Mouse (Mus musculus): ENCODE measurements around the gene Kcng3. TPM values are rescaled to one million over a fixed set of nuclear protein-coding genes. Genes with fewer than 3 reads are reported as not detected.

Gene Kcng3
- polyA plus RNA-seq, 1 experiment from 2014 or later, result not detected

DNA sequence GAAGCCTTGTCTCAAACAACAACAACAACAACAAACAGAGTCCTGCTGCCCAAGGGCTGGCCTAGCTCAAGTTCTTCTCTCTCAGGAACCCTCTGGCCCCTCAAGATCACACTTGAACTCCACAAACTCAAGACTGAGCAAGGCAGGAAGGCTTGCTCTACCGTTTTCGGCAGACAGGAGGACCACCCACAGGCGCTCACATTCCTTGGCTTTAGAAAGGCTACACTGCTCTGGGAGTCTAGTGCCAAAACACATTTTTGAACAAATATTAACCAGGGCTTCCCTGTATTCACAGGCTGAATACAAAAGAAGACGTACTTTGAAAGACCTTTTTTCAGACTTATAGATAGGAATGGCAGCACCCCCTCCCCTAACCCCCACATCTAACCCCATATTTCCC lies 59.3 kb downstream of the Kcng3 start:
- 55% methylated on average over 4 of the region's 4 CpGs for WGBS
- ATAC-seq (ENCODE audit: insufficient number of reproducible peaks, insufficient read depth, low FRiP score, low TSS enrichment, low read depth), result no peak
- no peak overlapping the region for H3K4me3 ChIP-seq

DNA sequence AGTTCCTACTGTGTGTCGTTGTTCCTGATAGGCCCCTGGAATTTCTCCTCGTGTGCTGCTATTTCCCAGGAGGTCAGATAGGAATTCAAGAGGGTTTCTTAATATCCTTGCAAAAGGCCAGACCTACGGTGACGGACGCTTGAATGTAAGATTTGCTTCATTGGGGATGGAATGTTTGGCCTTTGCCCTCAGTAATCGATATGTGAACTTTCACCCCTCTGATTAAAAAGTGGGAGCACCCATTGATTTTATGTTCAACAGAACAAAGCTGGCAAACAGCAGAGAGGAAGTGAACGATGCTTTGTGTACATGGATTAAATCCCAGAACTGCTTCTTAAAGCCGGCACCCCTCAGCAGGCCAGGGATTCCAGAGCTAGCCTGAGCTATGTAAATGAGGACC lies 64.3 kb downstream of the Kcng3 start:
- Histone ChIP-seq H3K4me2 (no peak overlapping the region), H3K9me3 (no peaks in the 10 kb centered on the region), H3K27me3 (no peaks in the 10 kb centered on the region), H3K27ac (no peak overlapping the region), H3K9ac (no peak overlapping the region), H3K4me1 (peaks cover 8% of the 10 kb centered on the region; the same call in 1 of the 2 replicates), H3K4me3 (no peak overlapping the region), H3K36me3 (no peaks in the 10 kb centered on the region)
- 36% methylated on average over 8 of the region's 8 CpGs for WGBS
- ATAC-seq (ENCODE audit: insufficient number of reproducible peaks, insufficient read depth, low FRiP score, low TSS enrichment, low read depth), result no peak

More for the DNA sequence above, 59.3 kb downstream of the Kcng3 start:
- Histone ChIP-seq H3K4me1 (peaks cover 5% of the 10 kb centered on the region; the same call in 1 of the 2 replicates), H3K9me3 (no peaks in the 10 kb centered on the region), H3K27me3 (no peaks in the 10 kb centered on the region), H3K9ac (no peak overlapping the region), H3K4me2 (no peak overlapping the region), H3K27ac (no peak overlapping the region), H3K36me3 (no peaks in the 10 kb centered on the region)

DNA sequence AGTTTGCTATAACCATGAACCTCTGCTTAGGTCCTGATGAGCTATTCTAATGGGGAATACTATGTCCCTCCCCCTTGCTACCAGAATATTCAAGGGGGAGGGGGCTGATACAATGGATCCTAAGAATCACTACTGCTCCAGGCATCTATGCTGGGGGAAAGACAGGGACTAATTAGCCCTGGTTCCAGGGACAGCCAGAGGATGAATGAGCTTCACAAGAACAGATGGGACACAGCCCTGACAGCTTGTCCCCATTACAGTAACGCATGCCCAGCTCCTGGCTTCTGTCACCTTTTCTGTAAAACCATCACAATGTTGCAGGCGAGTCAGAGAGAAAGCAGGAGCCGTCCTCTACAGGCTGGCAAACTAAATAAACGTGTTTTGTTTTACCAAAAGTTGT lies 66.2 kb downstream of the Kcng3 start:
- Histone ChIP-seq H3K9me3 (no peaks in the 10 kb centered on the region), H3K27me3 (no peaks in the 10 kb centered on the region), H3K36me3 (no peaks in the 10 kb centered on the region), H3K4me2 (no peak overlapping the region), H3K27ac (no peak overlapping the region), H3K9ac (no peak overlapping the region), H3K4me3 (no peak overlapping the region), H3K4me1 (peaks cover 5% of the 10 kb centered on the region; the same call in 1 of the 2 replicates)
- no peak for ATAC-seq (ENCODE audit: insufficient number of reproducible peaks, insufficient read depth, low FRiP score, low TSS enrichment, low read depth)
- WGBS, result 36% methylated on average over 4 of the region's 4 CpGs

DNA sequence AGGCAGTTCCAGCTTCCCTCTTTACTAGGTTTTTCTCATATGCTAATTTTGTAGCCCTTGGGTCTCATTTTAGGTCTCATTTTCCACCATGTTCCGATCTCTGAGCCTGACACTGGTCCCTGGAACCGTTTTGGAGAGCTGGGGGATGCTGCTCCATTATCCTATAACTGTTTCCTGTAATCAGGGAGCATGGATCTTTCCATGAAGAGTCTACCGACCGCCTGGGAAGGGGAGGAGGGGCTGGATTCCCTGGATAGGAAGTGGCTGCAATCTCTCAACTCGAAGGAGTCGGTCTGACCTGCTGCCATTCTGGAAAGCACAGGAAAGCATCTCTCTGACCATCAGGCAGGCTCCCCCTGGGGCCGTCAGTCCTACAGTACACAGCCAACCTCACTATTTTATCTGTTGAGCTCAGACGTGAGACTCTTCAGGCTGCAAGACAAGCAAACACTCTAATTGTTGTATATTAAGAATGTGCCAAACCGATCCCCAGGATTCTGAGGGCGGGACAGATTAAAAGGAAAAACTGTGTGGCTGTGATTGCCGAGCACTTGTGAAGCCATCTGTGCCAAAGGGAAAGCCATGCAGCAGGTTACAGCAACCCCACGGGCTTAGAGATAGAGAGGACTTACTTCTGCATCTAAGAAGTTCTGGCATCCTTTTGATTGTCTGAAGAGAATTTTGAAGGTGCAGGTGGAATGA lies 67.4 kb downstream of the Kcng3 start:
- Histone ChIP-seq H3K9me3 (no peaks in the 10 kb centered on the region), H3K9ac (0 out of 2 replicates have a peak overlapping the region, but pooled peaks have one; percentile 16), H3K4me1 (peaks cover 5% of the 10 kb centered on the region; the same call in 1 of the 2 replicates), H3K4me3 (peak overlapping the region; percentile 7; the same call in 1 of the 2 replicates), H3K36me3 (no peaks in the 10 kb centered on the region), H3K4me2 (peak overlapping the region; percentile 45), H3K27me3 (no peaks in the 10 kb centered on the region), H3K27ac (no peak overlapping the region)
- ATAC-seq (ENCODE audit: insufficient number of reproducible peaks, insufficient read depth, low FRiP score, low TSS enrichment, low read depth), result no peak
- WGBS, result 45% methylated on average over 12 of the region's 12 CpGs

DNA sequence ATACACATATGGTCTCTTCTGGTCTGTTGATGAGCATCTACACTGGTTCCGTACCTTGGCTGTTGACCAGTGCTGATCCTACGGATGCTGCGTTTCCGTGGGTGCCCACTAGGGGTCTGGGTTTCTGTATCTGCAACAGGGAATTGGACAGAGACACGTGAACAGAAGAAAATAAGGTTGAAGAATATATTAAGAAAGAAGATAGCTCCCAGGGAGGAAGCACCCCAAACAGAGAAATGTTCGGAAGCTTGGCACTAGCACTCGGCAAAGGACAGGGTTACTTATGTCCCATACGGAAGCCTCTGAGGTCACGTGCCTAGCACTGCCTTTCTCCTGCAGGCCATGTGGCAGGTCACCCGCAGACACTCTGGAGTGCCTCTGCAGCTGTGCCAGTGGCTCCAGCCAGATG lies 68.0 kb downstream of the Kcng3 start:
- Histone ChIP-seq H3K27me3 (no peaks in the 10 kb centered on the region), H3K9me3 (no peaks in the 10 kb centered on the region), H3K4me3 (peak overlapping the region; percentile 7; the same call in 1 of the 2 replicates), H3K36me3 (no peaks in the 10 kb centered on the region), H3K4me2 (peak overlapping the region; percentile 45), H3K27ac (no peak overlapping the region), H3K9ac (0 out of 2 replicates have a peak overlapping the region, but pooled peaks have one; percentile 16), H3K4me1 (peaks cover 5% of the 10 kb centered on the region; the same call in 1 of the 2 replicates)
- WGBS, result 42% methylated on average over 10 of the region's 10 CpGs
- no peak for ATAC-seq (ENCODE audit: insufficient number of reproducible peaks, insufficient read depth, low FRiP score, low TSS enrichment, low read depth)

DNA sequence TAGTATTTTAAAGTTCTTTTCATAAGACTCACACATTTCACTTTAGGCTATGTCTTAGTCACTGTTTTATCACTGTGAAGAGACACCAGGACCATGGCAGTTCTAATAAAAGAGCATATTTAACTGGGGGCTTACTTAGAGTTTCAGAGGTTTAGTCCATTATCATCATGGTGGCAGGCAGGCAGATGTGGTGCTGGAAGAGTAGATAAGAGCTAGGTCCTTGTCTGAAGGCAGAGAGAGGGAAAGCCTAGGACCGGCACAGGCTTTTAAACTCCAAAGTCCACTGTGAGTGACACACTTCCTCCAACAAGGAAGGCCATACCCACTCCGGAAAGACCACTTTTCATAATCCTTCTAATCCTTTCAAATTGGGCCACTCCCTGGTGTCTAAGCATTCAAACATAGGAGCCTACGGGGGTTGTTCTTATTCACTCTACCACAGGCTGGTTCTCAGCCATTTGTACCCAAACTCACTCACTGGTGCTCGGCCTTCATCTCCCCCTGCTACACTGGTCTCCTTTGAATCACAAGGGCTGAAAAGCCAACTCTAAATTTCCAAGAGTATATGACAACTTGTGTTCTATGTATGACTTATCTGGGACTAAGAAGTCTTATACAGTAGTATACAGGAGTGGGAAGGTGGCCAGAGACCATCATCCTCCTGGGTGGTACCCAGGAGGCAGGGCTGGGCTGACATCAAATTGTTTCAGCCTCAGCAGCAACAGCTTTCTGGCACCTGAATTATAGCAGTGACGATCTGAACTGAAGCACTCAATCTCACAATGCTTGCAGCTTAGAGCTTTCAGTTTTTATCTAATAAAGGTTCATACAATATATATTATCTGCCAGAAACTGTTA lies 69.3 kb downstream of the Kcng3 start:
- no peak overlapping the region for H3K9ac ChIP-seq
- ATAC-seq (ENCODE audit: insufficient number of reproducible peaks, insufficient read depth, low FRiP score, low TSS enrichment, low read depth), result no peak
- WGBS, result 92% methylated on average over 5 of the region's 5 CpGs
- H3K9me3 ChIP-seq, result no peaks in the 10 kb centered on the region
- H3K36me3 ChIP-seq, result no peaks in the 10 kb centered on the region
- no peak overlapping the region for H3K27ac ChIP-seq
- no peak overlapping the region for H3K4me2 ChIP-seq
- H3K4me3 ChIP-seq, result no peak overlapping the region
- peaks cover 5% of the 10 kb centered on the region; the same call in 1 of the 2 replicates for H3K4me1 ChIP-seq
- H3K27me3 ChIP-seq, result no peaks in the 10 kb centered on the region

DNA sequence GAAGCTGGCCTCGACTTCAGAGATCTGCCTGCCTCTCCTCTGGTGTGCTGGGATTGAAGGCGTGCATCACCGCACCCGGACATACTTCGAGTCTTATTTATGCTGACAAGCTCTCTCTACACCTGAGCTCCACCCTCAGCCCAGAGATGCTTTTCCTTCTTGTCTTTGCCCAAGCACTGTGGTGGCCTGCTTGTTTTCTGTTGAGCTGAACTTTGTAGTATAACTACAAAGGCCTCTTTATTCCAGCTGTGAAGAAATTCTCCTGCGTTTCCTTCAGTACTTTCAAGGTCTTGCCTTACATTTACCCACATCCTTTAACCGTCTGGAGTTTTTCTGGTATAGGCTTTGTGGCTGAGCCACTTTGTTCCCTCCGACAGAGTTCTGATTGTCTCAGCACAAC lies 72.6 kb downstream of the Kcng3 start:
- ATAC-seq (ENCODE audit: insufficient number of reproducible peaks, insufficient read depth, low FRiP score, low TSS enrichment, low read depth), result no peak
- Histone ChIP-seq H3K4me3 (no peak overlapping the region), H3K4me1 (peaks cover 4% of the 10 kb centered on the region; the same call in 1 of the 2 replicates), H3K4me2 (no peak overlapping the region), H3K27ac (no peak overlapping the region), H3K27me3 (no peaks in the 10 kb centered on the region), H3K36me3 (no peaks in the 10 kb centered on the region), H3K9me3 (no peaks in the 10 kb centered on the region), H3K9ac (no peak overlapping the region)
- 54% methylated on average over 8 of the region's 8 CpGs for WGBS

DNA sequence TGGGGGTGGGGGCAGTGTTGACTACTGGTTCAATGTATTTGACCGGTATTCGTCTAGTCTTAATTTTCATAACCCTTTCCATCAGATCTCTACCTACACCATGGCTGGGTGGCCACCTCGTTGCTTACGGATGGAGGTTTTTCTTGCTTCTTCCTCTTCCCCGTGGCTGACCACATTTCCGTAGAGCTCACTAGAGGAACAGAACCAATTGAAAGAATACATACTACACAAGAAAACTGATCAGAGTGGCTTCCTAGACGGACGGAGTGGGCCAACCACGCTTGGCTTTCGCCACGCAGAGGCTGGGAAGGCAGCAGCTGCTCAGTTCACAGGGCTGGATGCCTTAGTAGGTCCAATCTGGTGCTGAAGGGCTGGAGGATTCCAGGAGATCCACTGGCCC lies 75.9 kb downstream of the Kcng3 start:
- Histone ChIP-seq H3K27me3 (no peaks in the 10 kb centered on the region), H3K36me3 (no peaks in the 10 kb centered on the region), H3K27ac (no peak overlapping the region), H3K9me3 (no peaks in the 10 kb centered on the region), H3K4me1 (no peaks in the 10 kb centered on the region), H3K4me2 (no peak overlapping the region), H3K9ac (no peak overlapping the region), H3K4me3 (no peak overlapping the region)
- no peak for ATAC-seq (ENCODE audit: insufficient number of reproducible peaks, insufficient read depth, low FRiP score, low TSS enrichment, low read depth)
- 95% methylated on average over 11 of the region's 11 CpGs for WGBS

DNA sequence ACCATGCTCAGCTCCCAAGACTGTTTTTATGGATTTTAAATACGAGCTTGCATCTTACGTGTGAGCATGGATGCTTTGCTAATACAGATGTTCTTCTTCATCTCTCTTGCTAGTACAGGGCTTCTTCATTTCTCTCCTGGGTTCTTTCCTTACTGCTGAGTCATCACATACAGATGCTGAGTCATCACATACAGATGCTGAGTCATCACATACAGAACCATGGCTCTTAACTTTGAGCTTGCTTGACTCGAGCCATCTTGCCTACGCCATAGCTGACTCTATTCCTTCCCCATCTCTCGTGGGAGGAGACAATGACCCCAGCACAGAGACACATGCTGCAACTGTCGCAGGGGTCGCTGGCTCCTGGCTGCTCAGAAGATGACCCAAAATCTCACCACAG lies 76.7 kb downstream of the Kcng3 start:
- H3K4me3 ChIP-seq, result no peak overlapping the region
- H3K36me3 ChIP-seq, result no peaks in the 10 kb centered on the region
- no peak for ATAC-seq (ENCODE audit: insufficient number of reproducible peaks, insufficient read depth, low FRiP score, low TSS enrichment, low read depth)
- no peaks in the 10 kb centered on the region for H3K27me3 ChIP-seq
- H3K4me1 ChIP-seq, result no peaks in the 10 kb centered on the region
- no peaks in the 10 kb centered on the region for H3K9me3 ChIP-seq
- no peak overlapping the region for H3K27ac ChIP-seq
- H3K4me2 ChIP-seq, result no peak overlapping the region
- no peak overlapping the region for H3K9ac ChIP-seq
- WGBS, result 88% methylated on average over 7 of the region's 7 CpGs

DNA sequence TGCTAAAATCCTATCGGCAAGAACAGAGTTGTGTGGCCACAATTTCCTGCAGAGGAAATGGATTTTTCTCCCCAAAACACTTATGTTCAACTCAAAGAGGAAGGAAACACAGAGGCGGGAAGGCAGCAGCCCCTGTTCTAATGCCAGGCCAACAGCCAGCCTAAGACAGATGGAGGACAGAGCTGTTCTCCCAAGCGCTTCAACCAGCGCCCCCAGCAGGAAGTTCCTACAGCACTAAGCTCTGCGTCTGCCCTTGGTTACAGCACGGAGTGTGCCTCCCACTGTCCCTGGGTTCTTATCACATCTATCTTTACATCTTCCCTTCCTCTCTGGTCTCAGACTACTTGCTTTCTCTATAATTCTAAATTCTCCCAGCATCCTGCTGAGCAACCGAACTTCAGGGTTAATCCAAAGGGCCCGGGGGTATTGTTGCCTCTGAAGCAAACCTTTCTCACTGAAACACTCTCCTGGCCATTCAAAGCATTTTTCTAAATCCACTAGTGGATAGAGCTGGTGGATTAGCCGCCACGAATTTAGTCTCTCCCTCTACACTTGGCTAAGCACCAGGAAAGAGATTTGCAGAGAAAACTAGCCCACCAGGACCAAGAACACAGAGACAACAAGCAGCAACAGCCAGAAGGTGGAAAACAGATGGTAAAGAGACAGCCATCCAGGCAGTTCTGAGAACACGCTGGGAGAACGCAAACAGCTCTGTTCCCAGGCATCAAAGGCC lies 83.0 kb downstream of the Kcng3 start:
- Histone ChIP-seq H3K9ac (no peak overlapping the region), H3K9me3 (no peaks in the 10 kb centered on the region), H3K27ac (no peak overlapping the region), H3K36me3 (no peaks in the 10 kb centered on the region), H3K4me1 (peaks cover 19% of the 10 kb centered on the region), H3K4me2 (no peak overlapping the region; the same call in 1 of the 2 replicates), H3K4me3 (no peak overlapping the region), H3K27me3 (peaks cover 59% of the 10 kb centered on the region)
- WGBS, result 21% methylated on average over 12 of the region's 12 CpGs
- ATAC-seq (ENCODE audit: insufficient number of reproducible peaks, insufficient read depth, low FRiP score, low TSS enrichment, low read depth), result no peak

DNA sequence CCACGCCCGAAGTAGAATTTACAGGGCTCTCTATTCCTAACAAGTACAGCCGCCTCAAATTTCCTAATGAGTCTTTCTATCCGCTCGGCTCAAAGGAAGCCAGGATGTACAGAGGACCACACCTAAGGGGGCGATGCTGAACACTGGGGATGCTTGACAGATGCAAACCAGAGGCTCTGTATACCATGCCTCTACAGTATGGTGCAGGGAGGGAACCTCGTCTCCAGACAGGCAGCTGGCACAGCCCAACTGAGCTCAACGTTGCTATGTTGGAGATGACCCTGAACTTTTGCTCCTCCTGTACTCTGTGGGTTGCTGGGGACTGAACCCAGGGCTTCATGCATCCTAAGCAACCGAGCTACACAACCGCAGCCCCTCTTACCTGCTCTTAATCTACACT lies 84.5 kb downstream of the Kcng3 start:
- Histone ChIP-seq H3K9me3 (no peaks in the 10 kb centered on the region), H3K4me2 (no peak overlapping the region), H3K27me3 (peaks cover 59% of the 10 kb centered on the region), H3K4me3 (no peak overlapping the region), H3K9ac (no peak overlapping the region), H3K4me1 (peaks cover 19% of the 10 kb centered on the region), H3K36me3 (no peaks in the 10 kb centered on the region), H3K27ac (no peak overlapping the region)
- ATAC-seq (ENCODE audit: insufficient number of reproducible peaks, insufficient read depth, low FRiP score, low TSS enrichment, low read depth), result no peak
- 37% methylated on average over 10 of the region's 10 CpGs for WGBS

Measured in embryonic facial prominence, embryonic 13.5 days (tissue).